Mouse (Mus musculus): ENCODE measurements around the gene Tprkb.
"Not testable (repeated sequence)": the region's sequence is repeated elsewhere in the genome, so short reads cannot be mapped to it uniquely, and the experiment has no call there.

Tprkb gene

GRCm38 (mm10) chr6:85915539-85916513, 4.2 kb downstream of the Tprkb start, which contains the start of gene Nat8f1:
TSS of gene Nat8f1 (minus strand) at chr6:85915687.
- peak; percentile 91 for DNase-seq (ENCODE audit: low spot score)

GRCm38 (mm10) chr6:85916596-85916995, 4.9 kb downstream of the Tprkb start:
- DNase-seq (ENCODE audit: low spot score): no peak

GRCm38 (mm10) chr6:85918341-85918740, 6.7 kb downstream of the Tprkb start:
- DNase-seq (ENCODE audit: low spot score): not testable (repeated sequence)

- DNase-seq (ENCODE audit: low spot score): no peak
Measured at GRCm38 (mm10) chr6:85919401-85919800, 7.7 kb downstream of the Tprkb start.

- DNase-seq (ENCODE audit: low spot score): no peak
Measured at GRCm38 (mm10) chr6:85923643-85924042, 12.0 kb downstream of the Tprkb start.

- DNase-seq (ENCODE audit: low spot score): no peak
Measured at GRCm38 (mm10) chr6:85926709-85927108, 15.0 kb downstream of the Tprkb start.

- DNase-seq (ENCODE audit: low spot score): no peak
Measured at GRCm38 (mm10) chr6:85927476-85928464, 16.1 kb downstream of the Tprkb start.

- DNase-seq (ENCODE audit: low spot score): no peak
Measured at GRCm38 (mm10) chr6:85929312-85929711, 17.6 kb downstream of the Tprkb start.

- no peak for DNase-seq (ENCODE audit: low spot score)
Measured at GRCm38 (mm10) chr6:85934047-85934446, 22.4 kb downstream of the Tprkb start.

- peak; percentile 11 for DNase-seq (ENCODE audit: low spot score)
Measured at GRCm38 (mm10) chr6:85935646-85936045, 24.0 kb downstream of the Tprkb start.

- peak; percentile 79 for DNase-seq (ENCODE audit: low spot score)
Measured at GRCm38 (mm10) chr6:85936508-85937465, 25.1 kb downstream of the Tprkb start.

GRCm38 (mm10) chr6:85938701-85939100, 27.0 kb downstream of the Tprkb start:
- no peak for DNase-seq (ENCODE audit: low spot score)

GRCm38 (mm10) chr6:85942469-85942868, 30.8 kb downstream of the Tprkb start:
- no peak for DNase-seq (ENCODE audit: low spot score)

- no peak for DNase-seq (ENCODE audit: low spot score)
Measured at GRCm38 (mm10) chr6:85948549-85948948, 36.9 kb downstream of the Tprkb start.

GRCm38 (mm10) chr6:85957581-85957980, 45.9 kb downstream of the Tprkb start:
- DNase-seq (ENCODE audit: low spot score): no peak

GRCm38 (mm10) chr6:85961101-85962091, 49.7 kb downstream of the Tprkb start, which contains the start of gene Dusp11:
TSS of gene Dusp11 (minus strand) at chr6:85961667.
- peak; percentile 95 for DNase-seq (ENCODE audit: low spot score)

GRCm38 (mm10) chr6:85966081-85966480, 54.4 kb downstream of the Tprkb start:
- not testable (repeated sequence) for DNase-seq (ENCODE audit: low spot score)

GRCm38 (mm10) chr6:85966686-85967085, 55.0 kb downstream of the Tprkb start:
- no peak for DNase-seq (ENCODE audit: low spot score)

GRCm38 (mm10) chr6:85969889-85970288, 58.2 kb downstream of the Tprkb start:
- no peak for DNase-seq (ENCODE audit: low spot score)

- no peak for DNase-seq (ENCODE audit: low spot score)
Measured at GRCm38 (mm10) chr6:85972699-85973098, 61.0 kb downstream of the Tprkb start.

Measured in retina, embryonic 14.5 days (tissue).